Mouse (Mus musculus) liver, embryonic 16.5 days (tissue): ENCODE data around the gene Syt11. TPM values are rescaled to one million over a fixed set of nuclear protein-coding genes. Genes with fewer than 3 reads are reported as not detected.
"Not testable (repeated sequence)": the region's sequence is repeated elsewhere in the genome, so short reads cannot be mapped to it uniquely, and the experiment has no call there.

ENCODE experiments used
- ATAC-seq: fragments of 200-750 bp; cut with Nextera tagmentation; 2 replicates; pipeline ENCODE4 v1.8.0; 2017; ENCODE audit warnings: low read depth, mild to moderate bottlenecking, moderate number of reproducible peaks, moderate library complexity
- H3K27ac ChIP-seq: fragments of 300-500 bp; sonication (generic); 2 replicates; pipeline ENCODE4 v1.5.1; 2014; ENCODE audit warnings: mild to moderate bottlenecking, low read length
- H3K27me3 ChIP-seq: fragments of 300-500 bp; sonication (generic); 2 replicates; pipeline ENCODE4 v1.6.1; 2014; ENCODE audit warnings: low read depth, low read length, mixed read lengths; ENCODE audit not compliant: control insufficient read depth, insufficient read depth
- H3K36me3 ChIP-seq: fragments of 300-500 bp; sonication (generic); 2 replicates; pipeline ENCODE4 v1.6.1; 2014; ENCODE audit warnings: mild to moderate bottlenecking; ENCODE audit not compliant: control insufficient read depth, insufficient read depth
- H3K4me1 ChIP-seq: fragments of 300-500 bp; sonication (generic); 2 replicates; pipeline ENCODE4 v1.6.1; 2014; ENCODE audit warnings: low read depth, low read length, mixed read lengths; ENCODE audit not compliant: control insufficient read depth
- H3K4me2 ChIP-seq: fragments of 300-500 bp; sonication (generic); 2 replicates; pipeline ENCODE4 v1.6.1; 2014; ENCODE audit warnings: low read depth, low read length, mixed read lengths
- H3K4me3 ChIP-seq: fragments of 300-500 bp; sonication (generic); 2 replicates; pipeline ENCODE4 v1.5.1; 2014; ENCODE audit warnings: low read depth, mild to moderate bottlenecking, low read length
- H3K9ac ChIP-seq: fragments of 300-500 bp; sonication (generic); 2 replicates; pipeline ENCODE4 v1.6.1; 2014; ENCODE audit warnings: low read depth, low read length
- H3K9me3 ChIP-seq: fragments of 300-500 bp; sonication (generic); replicated peaks from 2 replicates; pipeline ENCODE4 v1.6.1; 2016; ENCODE audit warnings: low read length; ENCODE audit not compliant: control insufficient read depth
- WGBS: fragments of 180-500 bp; shearing (Covaris S2); extraction: QIAGEN DNeasy Blood & Tissue Kit; methylation state at CpG from one replicate; pipeline ENCODE4 v1.1.7; 2014; ENCODE audit not compliant: insufficient replicate concordance; 5-methylcytosine and 5-hydroxymethylcytosine counted together
- polyA plus RNA-seq: library from polyadenylated mRNA; unstranded; fragments of >200 nt; fragmentation: Nextera tagmentation; extraction: Ambion mirVana; gene quantifications from 2 replicates; pipeline ENCODE4 v1.2.1, GENCODE M21; 2015

Gene Syt11
- 0.42 and 0.54 TPM in 2 replicates for polyA plus RNA-seq

GRCm38 (mm10) chr3:88774939-88775841, at the start of gene Syt11:
Syt11 (minus strand) TSS chr3:88775164.
- H3K27me3 ChIP-seq, H3K4me1 ChIP-seq, H3K27ac ChIP-seq, H3K36me3 ChIP-seq, H3K9me3 ChIP-seq: not testable (repeated sequence)
- H3K9ac ChIP-seq = peak within 1 kb of the TSS; percentile 41; the same call in 1 of the 2 replicates
- H3K4me3 ChIP-seq = peak within 1 kb of the TSS; percentile 56
- H3K4me2 ChIP-seq = peak within 1 kb of the TSS; percentile 56
- ATAC-seq = peak; percentile 80
- 4% methylated on average over 35 of the region's 51 CpGs for WGBS

GRCm38 (mm10) chr3:88803910-88804540, 29.1 kb upstream of the Syt11 start:
- 82% methylated on average over 5 of the region's 5 CpGs for WGBS
- no peak overlapping the region for H3K27ac ChIP-seq
- H3K4me2 ChIP-seq = no peak overlapping the region
- no peaks in the 10 kb centered on the region for H3K4me1 ChIP-seq
- no peaks in the 10 kb centered on the region for H3K36me3 ChIP-seq
- H3K9me3 ChIP-seq = no peaks in the 10 kb centered on the region
- H3K9ac ChIP-seq = no peak overlapping the region
- no peak for ATAC-seq
- no peak overlapping the region for H3K4me3 ChIP-seq
- H3K27me3 ChIP-seq = no peaks in the 10 kb centered on the region

GRCm38 (mm10) chr3:88797507-88797906, 22.5 kb upstream of the Syt11 start:
- H3K36me3 ChIP-seq, H3K4me3 ChIP-seq, H3K9ac ChIP-seq, H3K9me3 ChIP-seq, H3K27me3 ChIP-seq, H3K27ac ChIP-seq, H3K4me2 ChIP-seq, H3K4me1 ChIP-seq, ATAC-seq: not testable (repeated sequence)
- 76% methylated on average over 6 of the region's 6 CpGs for WGBS

GRCm38 (mm10) chr3:88788033-88788432, 13.1 kb upstream of the Syt11 start:
- not testable (repeated sequence) for H3K4me3 ChIP-seq, H3K27me3 ChIP-seq, H3K27ac ChIP-seq, H3K9me3 ChIP-seq, H3K4me1 ChIP-seq, H3K36me3 ChIP-seq, H3K4me2 ChIP-seq, H3K9ac ChIP-seq, ATAC-seq
- WGBS = no CpG with 5 or more reads among the region's 4 CpGs

- WGBS = no CpG with 5 or more reads among the region's 8 CpGs
- H3K36me3 ChIP-seq, H3K27ac ChIP-seq, H3K9ac ChIP-seq, H3K9me3 ChIP-seq, H3K4me2 ChIP-seq, H3K4me1 ChIP-seq, ATAC-seq, H3K4me3 ChIP-seq, H3K27me3 ChIP-seq: not testable (repeated sequence)
Measured at GRCm38 (mm10) chr3:88786805-88787204, 11.8 kb upstream of the Syt11 start.

- not testable (repeated sequence) for H3K9me3 ChIP-seq, H3K27me3 ChIP-seq, H3K4me2 ChIP-seq, H3K4me1 ChIP-seq, H3K9ac ChIP-seq, H3K36me3 ChIP-seq, ATAC-seq, H3K4me3 ChIP-seq, H3K27ac ChIP-seq
- 88% methylated on average over 1 of the region's 4 CpGs for WGBS
Measured at GRCm38 (mm10) chr3:88786323-88786722, 11.4 kb upstream of the Syt11 start.

- 83% methylated on average over 5 of the region's 5 CpGs for whole genome bisulfite sequencing
- Histone ChIP-seq H3K27ac (no peak overlapping the region), H3K4me3 (no peak overlapping the region), H3K4me1 (no peaks in the 10 kb centered on the region), H3K9me3 (no peaks in the 10 kb centered on the region), H3K4me2 (no peak overlapping the region), H3K36me3 (peaks cover 2% of the 10 kb centered on the region; the same call in 1 of the 2 replicates), H3K27me3 (no peaks in the 10 kb centered on the region), H3K9ac (no peak overlapping the region)
- no peak for ATAC-seq
Measured at GRCm38 (mm10) chr3:88784889-88785288, 9.9 kb upstream of the Syt11 start.

- not testable (repeated sequence) for H3K27me3 ChIP-seq, H3K4me3 ChIP-seq, H3K4me1 ChIP-seq, H3K9ac ChIP-seq, H3K27ac ChIP-seq, H3K4me2 ChIP-seq, ATAC-seq, H3K9me3 ChIP-seq, H3K36me3 ChIP-seq
- WGBS = 73% methylated on average over 6 of the region's 6 CpGs
Measured at GRCm38 (mm10) chr3:88773163-88773562, 1.8 kb downstream of the Syt11 start.

- H3K4me2 ChIP-seq = peak overlapping the region; percentile 50
- H3K27me3 ChIP-seq, H3K9me3 ChIP-seq, H3K36me3 ChIP-seq, H3K4me1 ChIP-seq, H3K4me3 ChIP-seq, H3K27ac ChIP-seq, H3K9ac ChIP-seq: not testable (repeated sequence)
- under 1% methylated on average over 19 of the region's 19 CpGs for WGBS
- ATAC-seq = peak; percentile 70
Measured at GRCm38 (mm10) chr3:88772399-88772798, 2.6 kb downstream of the Syt11 start.
